Mouse (Mus musculus): ENCODE measurements around the gene Src. TPM values are rescaled to one million over a fixed set of nuclear protein-coding genes. Genes with fewer than 3 reads are reported as not detected.

The Src gene
- polyA plus RNA-seq, 1 experiment from 2014 or later = 26.5 TPM

- ATAC-seq = no peak
- H3K27ac ChIP-seq (ENCODE audit: low read depth, low read length) = no peak overlapping the region
- 80% methylated on average over 11 of the region's 11 CpGs for WGBS
- no peak overlapping the region for H3K4me2 ChIP-seq (ENCODE audit: low read length)
- H3K27me3 ChIP-seq (replicated peaks; ENCODE audit: control insufficient read depth, insufficient read depth, low read length) = no peaks in the 10 kb centered on the region
- peaks cover 37% of the 10 kb centered on the region for H3K4me1 ChIP-seq (ENCODE audit: control insufficient read depth, insufficient read depth, low read depth, low read length)
- no peak overlapping the region for H3K9ac ChIP-seq (ENCODE audit: low read depth, low read length)
- no peaks in the 10 kb centered on the region for H3K36me3 ChIP-seq (ENCODE audit: control insufficient read depth, insufficient read depth, low read length)
- H3K9me3 ChIP-seq (ENCODE audit: control insufficient read depth, low read length) = no peaks in the 10 kb centered on the region
- no peak overlapping the region for H3K4me3 ChIP-seq (ENCODE audit: low read length)
Measured at GRCm38 (mm10) chr2:157422062-157422655, 3.9 kb downstream of the Src start.

- 49% methylated on average over 11 of the region's 11 CpGs for WGBS
- Histone ChIP-seq H3K4me1 (ENCODE audit: control insufficient read depth, insufficient read depth, low read depth, low read length) (peaks cover 46% of the 10 kb centered on the region), H3K9me3 (ENCODE audit: control insufficient read depth, low read length) (no peaks in the 10 kb centered on the region), H3K27me3 (replicated peaks; ENCODE audit: control insufficient read depth, insufficient read depth, low read length) (no peaks in the 10 kb centered on the region), H3K4me3 (ENCODE audit: low read length) (peak overlapping the region; percentile 83), H3K4me2 (ENCODE audit: low read length) (peak overlapping the region; percentile 86), H3K27ac (ENCODE audit: low read depth, low read length) (peak overlapping the region; percentile 90), H3K9ac (ENCODE audit: low read depth, low read length) (peak overlapping the region; percentile 100), H3K36me3 (ENCODE audit: control insufficient read depth, insufficient read depth, low read length) (no peaks in the 10 kb centered on the region)
- 0 out of 2 replicates have a peak, but pooled peaks have one; percentile 3 for ATAC-seq
Measured at GRCm38 (mm10) chr2:157422854-157423705, 4.8 kb downstream of the Src start.

GRCm38 (mm10) chr2:157423706-157424125, 5.5 kb downstream of the Src start:
- Histone ChIP-seq H3K36me3 (ENCODE audit: control insufficient read depth, insufficient read depth, low read length) (no peaks in the 10 kb centered on the region), H3K9ac (ENCODE audit: low read depth, low read length) (peak overlapping the region; percentile 100), H3K27ac (ENCODE audit: low read depth, low read length) (peak overlapping the region; percentile 90), H3K4me2 (ENCODE audit: low read length) (peak overlapping the region; percentile 86), H3K27me3 (replicated peaks; ENCODE audit: control insufficient read depth, insufficient read depth, low read length) (no peaks in the 10 kb centered on the region), H3K4me3 (ENCODE audit: low read length) (peak overlapping the region; percentile 83), H3K4me1 (ENCODE audit: control insufficient read depth, insufficient read depth, low read depth, low read length) (peaks cover 49% of the 10 kb centered on the region), H3K9me3 (ENCODE audit: control insufficient read depth, low read length) (no peaks in the 10 kb centered on the region)
- ATAC-seq = no peak
- WGBS = 7% methylated on average over 20 of the region's 21 CpGs

GRCm38 (mm10) chr2:157424126-157424903, 6.1 kb downstream of the Src start:
- H3K27me3 ChIP-seq (replicated peaks; ENCODE audit: control insufficient read depth, insufficient read depth, low read length) = no peaks in the 10 kb centered on the region
- peak; percentile 2; the same call in 1 of the 2 replicates for ATAC-seq
- H3K9me3 ChIP-seq (ENCODE audit: control insufficient read depth, low read length) = no peaks in the 10 kb centered on the region
- peak overlapping the region; percentile 90 for H3K27ac ChIP-seq (ENCODE audit: low read depth, low read length)
- WGBS = 2% methylated on average over 26 of the region's 98 CpGs
- peak overlapping the region; percentile 100 for H3K9ac ChIP-seq (ENCODE audit: low read depth, low read length)
- no peaks in the 10 kb centered on the region for H3K36me3 ChIP-seq (ENCODE audit: control insufficient read depth, insufficient read depth, low read length)
- peaks cover 52% of the 10 kb centered on the region for H3K4me1 ChIP-seq (ENCODE audit: control insufficient read depth, insufficient read depth, low read depth, low read length)
- H3K4me3 ChIP-seq (ENCODE audit: low read length) = peak overlapping the region; percentile 83
- H3K4me2 ChIP-seq (ENCODE audit: low read length) = peak overlapping the region; percentile 86

GRCm38 (mm10) chr2:157424904-157425642, 6.8 kb downstream of the Src start:
- Histone ChIP-seq H3K27me3 (replicated peaks; ENCODE audit: control insufficient read depth, insufficient read depth, low read length) (no peaks in the 10 kb centered on the region), H3K4me2 (ENCODE audit: low read length) (peak overlapping the region; percentile 86), H3K27ac (ENCODE audit: low read depth, low read length) (peak overlapping the region; percentile 90), H3K36me3 (ENCODE audit: control insufficient read depth, insufficient read depth, low read length) (0 out of 2 replicates have a peak, but pooled peaks cover under 1% of the 10 kb centered on the region), H3K4me1 (ENCODE audit: control insufficient read depth, insufficient read depth, low read depth, low read length) (peaks cover 57% of the 10 kb centered on the region), H3K4me3 (ENCODE audit: low read length) (peak overlapping the region; percentile 83), H3K9me3 (ENCODE audit: control insufficient read depth, low read length) (no peaks in the 10 kb centered on the region), H3K9ac (ENCODE audit: low read depth, low read length) (peak overlapping the region; percentile 100)
- WGBS = 67% methylated on average over 16 of the region's 16 CpGs
- peak; percentile 19; the same call in 1 of the 2 replicates for ATAC-seq

- 74% methylated on average over 6 of the region's 6 CpGs for WGBS
- Histone ChIP-seq H3K4me2 (ENCODE audit: low read length) (peak overlapping the region; percentile 86), H3K27ac (ENCODE audit: low read depth, low read length) (peak overlapping the region; percentile 3; the same call in 1 of the 2 replicates), H3K36me3 (ENCODE audit: control insufficient read depth, insufficient read depth, low read length) (0 out of 2 replicates have a peak, but pooled peaks cover 3% of the 10 kb centered on the region), H3K27me3 (replicated peaks; ENCODE audit: control insufficient read depth, insufficient read depth, low read length) (no peaks in the 10 kb centered on the region), H3K9me3 (ENCODE audit: control insufficient read depth, low read length) (no peaks in the 10 kb centered on the region), H3K4me3 (ENCODE audit: low read length) (no peak overlapping the region), H3K9ac (ENCODE audit: low read depth, low read length) (peak overlapping the region; percentile 19; the same call in 1 of the 2 replicates), H3K4me1 (ENCODE audit: control insufficient read depth, insufficient read depth, low read depth, low read length) (peaks cover 59% of the 10 kb centered on the region)
- no peak for ATAC-seq
Measured at GRCm38 (mm10) chr2:157425643-157425988, 7.4 kb downstream of the Src start.

- H3K4me1 ChIP-seq (ENCODE audit: control insufficient read depth, insufficient read depth, low read depth, low read length) = peaks cover 65% of the 10 kb centered on the region
- peak overlapping the region; percentile 86 for H3K4me2 ChIP-seq (ENCODE audit: low read length)
- H3K36me3 ChIP-seq (ENCODE audit: control insufficient read depth, insufficient read depth, low read length) = 0 out of 2 replicates have a peak, but pooled peaks cover 3% of the 10 kb centered on the region
- ATAC-seq = no peak
- H3K27ac ChIP-seq (ENCODE audit: low read depth, low read length) = peak overlapping the region; percentile 9; the same call in 1 of the 2 replicates
- H3K9ac ChIP-seq (ENCODE audit: low read depth, low read length) = no peak overlapping the region
- H3K27me3 ChIP-seq (replicated peaks; ENCODE audit: control insufficient read depth, insufficient read depth, low read length) = no peaks in the 10 kb centered on the region
- H3K9me3 ChIP-seq (ENCODE audit: control insufficient read depth, low read length) = no peaks in the 10 kb centered on the region
- 73% methylated on average over 6 of the region's 6 CpGs for WGBS
- no peak overlapping the region for H3K4me3 ChIP-seq (ENCODE audit: low read length)
Measured at GRCm38 (mm10) chr2:157426171-157426570, 7.9 kb downstream of the Src start.

GRCm38 (mm10) chr2:157427164-157427563, 8.9 kb downstream of the Src start:
- no peaks in the 10 kb centered on the region for H3K27me3 ChIP-seq (replicated peaks; ENCODE audit: control insufficient read depth, insufficient read depth, low read length)
- WGBS = 70% methylated on average over 5 of the region's 5 CpGs
- no peak overlapping the region; the same call in 1 of the 2 replicates for H3K4me2 ChIP-seq (ENCODE audit: low read length)
- H3K36me3 ChIP-seq (ENCODE audit: control insufficient read depth, insufficient read depth, low read length) = 0 out of 2 replicates have a peak, but pooled peaks cover 3% of the 10 kb centered on the region
- no peak overlapping the region for H3K27ac ChIP-seq (ENCODE audit: low read depth, low read length)
- H3K9me3 ChIP-seq (ENCODE audit: control insufficient read depth, low read length) = no peaks in the 10 kb centered on the region
- ATAC-seq = no peak
- H3K4me3 ChIP-seq (ENCODE audit: low read length) = no peak overlapping the region
- H3K9ac ChIP-seq (ENCODE audit: low read depth, low read length) = peak overlapping the region; percentile 39; the same call in 1 of the 2 replicates
- H3K4me1 ChIP-seq (ENCODE audit: control insufficient read depth, insufficient read depth, low read depth, low read length) = peaks cover 73% of the 10 kb centered on the region

Data from hindbrain, embryonic 16.5 days (tissue).